Mouse (Mus musculus) telencephalon, adult 2 months (tissue): ENCODE results near the gene Aes.

Experiments used
- DNase-seq: peaks from one replicate; pipeline ENCODE4 v3.0.0-alpha.2; 2011; ENCODE audit warnings: low read depth, low spot score

Aes gene

GRCm38 (mm10) chr10:81544296-81545160, 14.8 kb upstream of the Aes start:
- DNase-seq: no peak

- peak; percentile 98 for DNase-seq
These were observed 14.0 kb upstream of the Aes start, which contains the start of gene Gna11 for GRCm38 (mm10) chr10:81545161-81545747. Gene Gna11, minus strand, starts transcription at chr10:81545190.

GRCm38 (mm10) chr10:81546332-81546731, 13.0 kb upstream of the Aes start:
- DNase-seq: no peak

GRCm38 (mm10) chr10:81546788-81547571, 12.3 kb upstream of the Aes start:
- DNase-seq: no peak

GRCm38 (mm10) chr10:81548944-81549343, 10.3 kb upstream of the Aes start:
- DNase-seq: no peak

GRCm38 (mm10) chr10:81550257-81550656, 9.0 kb upstream of the Aes start:
- DNase-seq: no peak

GRCm38 (mm10) chr10:81551597-81552102, 7.6 kb upstream of the Aes start:
- peak; percentile 74 for DNase-seq

GRCm38 (mm10) chr10:81553232-81553631, 6.1 kb upstream of the Aes start:
- DNase-seq: no peak

GRCm38 (mm10) chr10:81553807-81554755, 5.2 kb upstream of the Aes start:
- no peak for DNase-seq

GRCm38 (mm10) chr10:81556282-81556681, 3.0 kb upstream of the Aes start:
- DNase-seq: no peak

GRCm38 (mm10) chr10:81557491-81557890, 1.8 kb upstream of the Aes start:
- no peak for DNase-seq

GRCm38 (mm10) chr10:81559627-81560539, 595 bp downstream of the Aes start:
- DNase-seq: no peak

- DNase-seq: no peak
These were observed 1.6 kb downstream of the Aes start for GRCm38 (mm10) chr10:81560719-81561459.

GRCm38 (mm10) chr10:81562411-81562810, 3.1 kb downstream of the Aes start:
- no peak for DNase-seq

GRCm38 (mm10) chr10:81563481-81563880, 4.2 kb downstream of the Aes start:
- DNase-seq: no peak

GRCm38 (mm10) chr10:81564216-81564615, 4.9 kb downstream of the Aes start:
- no peak for DNase-seq

- DNase-seq: no peak
These were observed 5.4 kb downstream of the Aes start for GRCm38 (mm10) chr10:81564734-81565133.

- DNase-seq: no peak
These were observed 6.3 kb downstream of the Aes start for GRCm38 (mm10) chr10:81565257-81566228.
